In genomic region chr3:51485347-51485746, GRCm38 (mm10) we compare ENCODE assay signal across 10 mouse cellular contexts. TPM values are rescaled to one million over a fixed set of nuclear protein-coding genes. Genes with fewer than 3 reads are reported as not detected.
A peak's percentile ranks its signal among the peaks of the same experiment; 100 is the strongest.
DNase-seq lines count a peak whose midpoint lies in the region; ATAC-seq lines count a peak whose summit lies in the region.
"Had no signal": no experiment of that assay in that cellular context is flagged by ENCODE, and none has a peak within 500 bp of the region (broad histone marks: within the 10 kb centered on the region; RNA-seq: fewer than 3 reads in every experiment).

No protein-coding gene starts in this region.

- peaks cover 25% of the 10 kb centered on the region for H3K4me1 ChIP-seq in heart, embryonic 15.5 days (replicated peaks)
- H3K4me1 ChIP-seq in embryonic facial prominence, embryonic 14.5 days (ENCODE audit: control insufficient read depth, insufficient read depth, low read length): peaks cover 16% of the 10 kb centered on the region
- peaks cover 11% of the 10 kb centered on the region; the same call in 1 of the 2 replicates for H3K4me1 ChIP-seq in intestine, embryonic 15.5 days (replicated peaks)
- peaks cover 24% of the 10 kb centered on the region for H3K4me1 ChIP-seq in midbrain, embryonic 16.5 days (ENCODE audit: control insufficient read depth, insufficient read depth, low read length)

- ATAC-seq in heart, embryonic 15.5 days (replicated peaks; ENCODE audit: insufficient number of reproducible peaks, insufficient read depth, low FRiP score, low read depth): no peak
- no peak for ATAC-seq in embryonic facial prominence, embryonic 14.5 days (ENCODE audit: low read depth)
- no peak for ATAC-seq in intestine, embryonic 15.5 days
- no peak for ATAC-seq in midbrain, embryonic 16.5 days

- DNase-seq in heart, adult 9 months (ENCODE audit: low spot score in 2 of 2): no peak
- DNase-seq in embryonic facial prominence, embryonic 14.5 days (ENCODE audit: low spot score): no peak
- no peak for DNase-seq in urinary bladder, adult 2 months (ENCODE audit: low spot score)
- DNase-seq in thymus, postnatal 0 days (ENCODE audit: low spot score): no peak
- no peak for DNase-seq in Muller cell, postnatal 12 days (ENCODE audit: inconsistent ontology term)
- DNase-seq: kidney, adult 8-10 months; right cerebral cortex, postnatal 25 days had no signal

- H3K9ac ChIP-seq in heart, embryonic 15.5 days: 0 out of 2 replicates have a peak overlapping the region, but pooled peaks have one; percentile 88
- peak overlapping the region; percentile 91; the same call in 1 of the 2 replicates for H3K9ac ChIP-seq in embryonic facial prominence, embryonic 14.5 days (ENCODE audit: low read depth, low read length)
- peak overlapping the region; percentile 20; the same call in 1 of the 2 replicates for H3K9ac ChIP-seq in intestine, embryonic 15.5 days
- 0 out of 2 replicates have a peak overlapping the region, but pooled peaks have one; percentile 31 for H3K9ac ChIP-seq in midbrain, embryonic 16.5 days (ENCODE audit: low read depth, low read length)

- H3K9me3 ChIP-seq in heart, embryonic 15.5 days (replicated peaks): no peaks in the 10 kb centered on the region
- no peaks in the 10 kb centered on the region for H3K9me3 ChIP-seq in embryonic facial prominence, embryonic 14.5 days (ENCODE audit: control insufficient read depth, low read length)
- no peaks in the 10 kb centered on the region for H3K9me3 ChIP-seq in intestine, embryonic 15.5 days
- H3K9me3 ChIP-seq in midbrain, embryonic 16.5 days (replicated peaks; ENCODE audit: control insufficient read depth, low read length, poor library complexity, severe bottlenecking): no peaks in the 10 kb centered on the region

- no peaks in the 10 kb centered on the region; the same call in 1 of the 2 replicates for H3K36me3 ChIP-seq in heart, embryonic 15.5 days
- 0 out of 2 replicates have a peak, but pooled peaks cover 3% of the 10 kb centered on the region for H3K36me3 ChIP-seq in embryonic facial prominence, embryonic 14.5 days (ENCODE audit: control insufficient read depth, insufficient read depth, low read length)
- H3K36me3 ChIP-seq in intestine, embryonic 15.5 days: no peaks in the 10 kb centered on the region
- no peaks in the 10 kb centered on the region for H3K36me3 ChIP-seq in midbrain, embryonic 16.5 days (ENCODE audit: control insufficient read depth, insufficient read depth, low read length)

- WGBS in heart, embryonic 15.5 days: 73% methylated on average over 4 of the region's 4 CpGs
- WGBS in embryonic facial prominence, embryonic 14.5 days: 55% methylated on average over 4 of the region's 4 CpGs
- WGBS in intestine, embryonic 15.5 days: 51% methylated on average over 4 of the region's 4 CpGs
- WGBS in midbrain, embryonic 16.5 days: 76% methylated on average over 4 of the region's 4 CpGs

- H3K4me2 ChIP-seq in heart, embryonic 15.5 days: peak overlapping the region; percentile 74
- peak overlapping the region; percentile 76 for H3K4me2 ChIP-seq in embryonic facial prominence, embryonic 14.5 days (ENCODE audit: low read depth, low read length)
- H3K4me2 ChIP-seq in intestine, embryonic 15.5 days (replicated peaks): peak overlapping the region; percentile 78
- H3K4me2 ChIP-seq in midbrain, embryonic 16.5 days (ENCODE audit: low read length): peak overlapping the region; percentile 93

- peak overlapping the region; percentile 98 for H3K4me3 ChIP-seq in heart, embryonic 15.5 days
- peak overlapping the region; percentile 72 for H3K4me3 ChIP-seq in embryonic facial prominence, embryonic 14.5 days (ENCODE audit: low read depth, low read length)
- H3K4me3 ChIP-seq in intestine, embryonic 15.5 days (replicated peaks): peak overlapping the region; percentile 77
- H3K4me3 ChIP-seq in midbrain, embryonic 16.5 days (ENCODE audit: low read depth, low read length): peak overlapping the region; percentile 82

- no peak overlapping the region for H3K27ac ChIP-seq in heart, embryonic 15.5 days
- H3K27ac ChIP-seq in embryonic facial prominence, embryonic 14.5 days (replicated peaks; ENCODE audit: low read depth, low read length): no peak overlapping the region
- no peak overlapping the region for H3K27ac ChIP-seq in intestine, embryonic 15.5 days
- no peak overlapping the region for H3K27ac ChIP-seq in midbrain, embryonic 16.5 days (ENCODE audit: low read length)

- no peaks in the 10 kb centered on the region for H3K27me3 ChIP-seq in heart, embryonic 15.5 days
- no peaks in the 10 kb centered on the region for H3K27me3 ChIP-seq in embryonic facial prominence, embryonic 14.5 days (replicated peaks; ENCODE audit: control insufficient read depth, insufficient read depth, low read length)
- H3K27me3 ChIP-seq in intestine, embryonic 15.5 days (replicated peaks): no peaks in the 10 kb centered on the region
- no peaks in the 10 kb centered on the region for H3K27me3 ChIP-seq in midbrain, embryonic 16.5 days (ENCODE audit: control insufficient read depth, insufficient read depth, low read depth, low read length)

RNA-seq across cellular contexts. Expression of gene Rab33b, which starts 1.6 kb away (rescaled TPM):
- 14.9 and 17.6 TPM in 2 replicates for polyA plus RNA-seq in heart, embryonic 15.5 days (2015; fragmentation: Nextera tagmentation; extraction: Ambion mirVana)
- polyA plus RNA-seq in embryonic facial prominence, embryonic 14.5 days (2014; fragmentation: Nextera tagmentation; extraction: Ambion mirVana): 25.8 and 29.0 TPM in 2 replicates
- polyA plus RNA-seq in intestine, embryonic 15.5 days (2015; fragmentation: Nextera tagmentation; extraction: Ambion mirVana): 22.0 and 23.4 TPM in 2 replicates
- 33.6 and 33.7 TPM in 2 replicates for polyA plus RNA-seq in midbrain, embryonic 16.5 days (2015; fragmentation: Nextera tagmentation; extraction: Ambion mirVana)
- polyA plus RNA-seq in urinary bladder, adult 2 months (2012; rRNA removed): 29.1 and 30.2 TPM in 2 replicates
- 21.5 and 21.7 TPM in 2 replicates for polyA plus RNA-seq in thymus, postnatal 0 days (2015; fragmentation: Nextera tagmentation; extraction: Ambion mirVana)

Comparison
In these comparisons a context has a peak if more than half of its experiments do, and no peak if none do; other contexts are left out.
1. H3K9ac ChIP-seq: peak in every context shown above with its lines; median percentile 91 in embryonic facial prominence, embryonic 14.5 days; 88 in heart, embryonic 15.5 days; 31 in midbrain, embryonic 16.5 days; 20 in intestine, embryonic 15.5 days.